8 mouse cellular contexts compared by ENCODE assay signal in genomic region chr3:38886890-38887355, GRCm38 (mm10). TPM values are rescaled to one million over a fixed set of nuclear protein-coding genes. Genes with fewer than 3 reads are reported as not detected.
DNase-seq lines count a peak whose midpoint lies in the region; ATAC-seq lines count a peak whose summit lies in the region.

Gene Fat4 (plus strand): TSS chr3:38886940.

- peaks cover 17% of the 10 kb centered on the region for H3K4me1 ChIP-seq in heart, embryonic 16.5 days (ENCODE audit: control insufficient read depth, insufficient read depth, low read length)
- peaks cover 42% of the 10 kb centered on the region for H3K4me1 ChIP-seq in limb, embryonic 12.5 days (replicated peaks)

- H3K27ac ChIP-seq in heart, embryonic 16.5 days (ENCODE audit: low read length), result peak within 1 kb of the TSS; percentile 95
- peak within 1 kb of the TSS; percentile 97 for H3K27ac ChIP-seq in limb, embryonic 12.5 days

- H3K27me3 ChIP-seq in heart, embryonic 16.5 days (ENCODE audit: control insufficient read depth, insufficient read depth, low read length), result no peaks in the 10 kb centered on the region; the same call in 1 of the 2 replicates
- 0 out of 2 replicates have a peak, but pooled peaks cover 2% of the 10 kb centered on the region for H3K27me3 ChIP-seq in limb, embryonic 12.5 days

- H3K4me3 ChIP-seq in heart, embryonic 16.5 days (ENCODE audit: low read length), result peak within 1 kb of the TSS; percentile 88
- peak within 1 kb of the TSS; percentile 91 for H3K4me3 ChIP-seq in limb, embryonic 12.5 days (replicated peaks)

- peak; percentile 35 for DNase-seq in embryo, embryonic 11 days
- no peak for DNase-seq in embryo, embryonic 9.5 days (ENCODE audit: extremely low spot score)
- peak; percentile 21 for DNase-seq in right cerebral cortex, postnatal 14 days
- no peak for DNase-seq in right cerebral cortex, postnatal 36 days (ENCODE audit: low spot score in 2 of 2)
- DNase-seq in right cerebral cortex, postnatal 4 days, result peak; percentile 49
- DNase-seq in c-Kit-positive CD71-positive TER-119-positive erythroid progenitor cells, embryonic 14.5 days (ENCODE audit: low spot score), result no peak

- WGBS in heart, embryonic 16.5 days, result under 1% methylated on average over 29 of the region's 29 CpGs
- 1% methylated on average over 29 of the region's 29 CpGs for WGBS in limb, embryonic 12.5 days

- peaks cover 18% of the 10 kb centered on the region for H3K36me3 ChIP-seq in heart, embryonic 16.5 days (ENCODE audit: control insufficient read depth, insufficient read depth)
- peaks cover 41% of the 10 kb centered on the region for H3K36me3 ChIP-seq in limb, embryonic 12.5 days

- H3K9me3 ChIP-seq in heart, embryonic 16.5 days (replicated peaks; ENCODE audit: control insufficient read depth, low read length), result no peaks in the 10 kb centered on the region
- peaks cover 15% of the 10 kb centered on the region; the same call in 1 of the 2 replicates for H3K9me3 ChIP-seq in limb, embryonic 12.5 days

- no peak for ATAC-seq in heart, embryonic 16.5 days (replicated peaks; ENCODE audit: extremely low read depth, insufficient read depth, low FRiP score)
- no peak for ATAC-seq in limb, embryonic 12.5 days (ENCODE audit: insufficient number of reproducible peaks, insufficient read depth, low FRiP score, low TSS enrichment, low read depth)

- H3K9ac ChIP-seq in heart, embryonic 16.5 days (ENCODE audit: low read length), result peak within 1 kb of the TSS; percentile 83
- peak within 1 kb of the TSS; percentile 93 for H3K9ac ChIP-seq in limb, embryonic 12.5 days (replicated peaks)

- peak within 1 kb of the TSS; percentile 90 for H3K4me2 ChIP-seq in heart, embryonic 16.5 days (ENCODE audit: low read depth, low read length)
- H3K4me2 ChIP-seq in limb, embryonic 12.5 days, result peak within 1 kb of the TSS; percentile 96

RNA-seq across cellular contexts. Expression of gene Fat4, which starts in this region (rescaled TPM):
- 2.0 and 2.1 TPM in 2 replicates for polyA plus RNA-seq in heart, embryonic 16.5 days (2015; fragmentation: Nextera tagmentation; extraction: Ambion mirVana)
- polyA plus RNA-seq in limb, embryonic 12.5 days (2016; fragmentation: Nextera tagmentation; extraction: Ambion mirVana), result 14.2 and 15.5 TPM in 2 replicates

Comparison
In these comparisons a context has a peak if more than half of its experiments do, and no peak if none do; other contexts are left out.
1. DNase-seq: peak in embryo, embryonic 11 days (single experiment), right cerebral cortex, postnatal 14 days (single experiment) and right cerebral cortex, postnatal 4 days (single experiment); none in embryo, embryonic 9.5 days (single experiment), right cerebral cortex, postnatal 36 days (0 of 2) and c-Kit-positive CD71-positive TER-119-positive erythroid progenitor cells, embryonic 14.5 days (single experiment).